Mouse (Mus musculus) left cerebral cortex, adult 2 months (tissue): ENCODE measurements around the gene Slco4a1. TPM values are rescaled to one million over a fixed set of nuclear protein-coding genes. Genes with fewer than 3 reads are reported as not detected.
A peak's percentile ranks its signal among the peaks of the same experiment; 100 is the strongest.

Source experiments
- DNase-seq, 2 experiments: peaks; one replicate each; pipeline ENCODE4 v3.0.0; 2021 to 2022; ENCODE audit warnings: low spot score in 2 of 2, mixed read lengths in 1 of 2; ENCODE audit errors: extremely low spot score in 1 of 2
- H3K27ac ChIP-seq: fragments of 200-600 bp; 2 replicates; pipeline ENCODE4 v1.8.1; 2022
- H3K4me3 ChIP-seq: fragments of 200-600 bp; 2 replicates; pipeline ENCODE4 v1.8.1; 2022
- CTCF ChIP-seq: fragments of 200-600 bp; IDR thresholded peaks from 2 replicates; pipeline ENCODE4 v1.8.1; 2022; ENCODE audit warnings: antibody characterized with exemption, mild to moderate bottlenecking, moderate library complexity
- intact Hi-C: fragments of 180-260 bp; cut with DNase I; formaldehyde crosslinking; loops from one replicate; pipeline ENCODE4 v1.15.1; 2025
- long read RNA-seq, 2 experiments: library from polyadenylated mRNA; stranded (forward); transcript quantifications; one replicate each; pipeline ENCODE4 v2.0.0; 2021; ENCODE audit warnings: borderline mapping rate in 2 of 2
- total RNA-seq, 2 experiments: library from RNA; stranded (reverse); gene quantifications; 2 replicates each; pipeline ENCODE4 v1.2.3; 2021

Slco4a1 gene
- total RNA-seq: 1 to 10 TPM; 2.6 to 3.1 TPM
- long read RNA-seq, experiment 1, partial matches to known transcripts: 1 of 6 reads
- long read RNA-seq, experiment 1, other reads (novel, unspliced or antisense): 3 of 6 reads
- long read RNA-seq, experiment 2, partial matches to known transcripts: 1 of 7 reads
- long read RNA-seq, experiment 2, other reads (novel, unspliced or antisense): 4 of 7 reads

DNA sequence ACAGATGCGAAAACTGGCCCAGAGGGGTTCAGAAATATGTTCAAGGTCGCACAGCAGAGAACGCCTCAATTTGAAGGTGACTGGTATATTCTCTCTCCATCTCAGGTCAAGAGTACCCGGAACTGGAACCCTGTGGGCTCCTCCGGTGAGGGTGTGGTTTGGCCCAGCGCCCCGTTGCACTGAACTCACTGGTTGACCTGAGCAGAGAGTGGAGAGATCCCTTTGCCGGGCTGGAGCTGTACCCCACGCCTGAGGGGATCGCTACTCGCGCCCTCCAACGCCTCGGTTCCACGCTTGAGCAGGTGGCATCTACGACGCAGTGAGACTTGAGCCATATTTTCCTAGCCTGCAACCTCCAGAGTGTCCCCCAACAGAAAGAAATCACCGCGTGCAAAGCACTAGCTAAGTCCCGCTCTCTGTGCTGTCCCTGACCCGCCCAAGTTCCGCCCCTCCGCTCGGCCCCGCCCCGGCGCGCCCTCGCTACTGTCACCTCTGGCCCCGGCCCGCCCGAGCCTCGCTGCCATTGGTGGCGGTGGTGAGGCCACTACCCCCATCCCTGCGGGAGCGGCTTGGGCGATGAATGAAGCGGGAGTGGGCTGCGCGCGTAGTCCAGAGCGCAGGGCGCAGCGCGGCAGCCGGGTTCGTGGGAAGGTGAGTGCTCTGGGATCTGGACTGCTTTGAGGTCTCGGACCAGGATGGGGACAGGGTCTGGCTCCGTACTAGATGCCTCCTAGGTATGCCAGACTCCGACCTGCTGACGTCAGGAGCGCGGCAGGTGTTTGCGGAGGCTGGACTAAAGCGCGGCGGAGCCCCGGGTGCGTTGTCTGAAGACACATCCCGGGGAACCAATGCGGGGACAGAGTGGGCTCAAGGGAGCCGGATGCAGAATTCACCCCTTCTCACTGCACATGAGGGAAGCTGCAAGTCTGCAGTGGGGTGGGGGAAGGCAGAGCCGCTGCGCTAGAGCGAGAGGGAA, at the start of gene Slco4a1:
TSS of gene Slco4a1 (plus strand) at position 523 of the 976 bp plus-strand sequence.
- peak; percentile 65 to 76 for DNase-seq
- intact Hi-C loops: no loop called here
- 0 out of 2 replicates have a peak within 1 kb of the TSS, but pooled peaks have one; percentile 12 for H3K27ac ChIP-seq
- no peak for TF ChIP-seq CTCF
- peak within 1 kb of the TSS; percentile 61 for H3K4me3 ChIP-seq

DNA sequence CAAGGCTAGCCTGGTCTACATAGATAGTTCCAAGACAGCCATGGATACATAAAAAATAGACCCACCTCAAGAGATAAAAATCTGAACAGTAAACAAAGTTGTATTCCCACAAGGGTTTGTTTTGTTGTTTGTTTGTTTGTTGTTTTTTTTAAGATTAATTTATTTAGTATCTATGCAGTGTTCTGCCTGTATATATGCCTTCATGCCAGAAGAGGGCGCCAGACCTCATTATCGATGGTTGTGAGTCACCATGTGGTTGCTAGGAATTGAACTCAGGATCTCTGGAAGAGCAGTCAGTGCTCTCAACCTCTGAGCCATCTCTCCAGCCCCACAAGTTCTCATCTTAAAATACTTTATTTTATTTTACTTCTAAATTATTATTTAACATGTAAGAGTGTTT, 47.6 kb upstream of the Slco4a1 start:
- no peak for DNase-seq
- intact Hi-C loops: no loop called here
- Histone ChIP-seq H3K4me3 (no peak overlapping the region), H3K27ac (no peak overlapping the region)
- TF ChIP-seq CTCF: peak; percentile 6

DNA sequence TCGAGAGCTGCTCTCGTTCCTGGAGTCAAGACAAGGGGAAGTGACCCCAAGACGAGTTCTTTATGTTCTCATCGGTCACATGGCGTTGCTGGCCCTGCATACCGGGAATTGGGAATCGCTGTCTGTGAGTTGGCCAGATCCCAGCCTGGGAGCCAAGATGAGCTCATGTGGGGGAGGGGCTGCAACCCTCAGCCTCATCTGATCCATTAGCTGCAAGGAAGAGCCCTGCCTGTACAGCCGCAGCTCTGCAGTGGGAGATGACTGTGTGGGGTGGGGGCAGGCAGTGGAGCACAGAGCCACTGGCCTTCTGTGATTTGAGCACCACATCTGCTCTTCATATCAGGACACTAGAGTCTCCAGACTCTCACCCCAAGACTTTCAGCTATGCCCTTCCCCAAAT, 45.6 kb upstream of the Slco4a1 start:
- no peak overlapping the region for H3K27ac ChIP-seq
- no peak overlapping the region for H3K4me3 ChIP-seq
- no peak for TF ChIP-seq CTCF
- no peak for DNase-seq
- intact Hi-C loops: no loop called here

DNA sequence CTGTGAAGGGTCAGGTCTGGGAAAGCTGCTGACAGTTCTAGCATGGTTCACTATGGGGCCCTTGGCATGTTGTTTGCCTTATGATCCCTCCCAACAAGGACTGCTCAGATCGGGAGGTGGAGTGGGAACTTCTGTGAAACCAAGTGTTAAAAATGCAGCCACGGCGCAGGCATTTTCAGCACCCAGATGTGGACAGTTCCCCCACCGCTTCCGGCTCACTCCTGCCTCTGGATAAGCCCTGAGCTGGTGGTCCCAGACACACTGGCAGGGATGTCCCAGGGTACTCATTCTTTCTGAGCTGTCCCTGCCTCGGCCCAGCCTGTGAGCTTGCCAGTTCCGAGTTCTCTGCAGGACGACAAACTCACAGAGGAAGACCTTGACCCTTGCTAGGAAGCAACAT, 45.0 kb upstream of the Slco4a1 start:
- Histone ChIP-seq H3K4me3 (no peak overlapping the region), H3K27ac (no peak overlapping the region)
- no peak for DNase-seq
- intact Hi-C loops: no loop called here
- TF ChIP-seq CTCF: no peak

DNA sequence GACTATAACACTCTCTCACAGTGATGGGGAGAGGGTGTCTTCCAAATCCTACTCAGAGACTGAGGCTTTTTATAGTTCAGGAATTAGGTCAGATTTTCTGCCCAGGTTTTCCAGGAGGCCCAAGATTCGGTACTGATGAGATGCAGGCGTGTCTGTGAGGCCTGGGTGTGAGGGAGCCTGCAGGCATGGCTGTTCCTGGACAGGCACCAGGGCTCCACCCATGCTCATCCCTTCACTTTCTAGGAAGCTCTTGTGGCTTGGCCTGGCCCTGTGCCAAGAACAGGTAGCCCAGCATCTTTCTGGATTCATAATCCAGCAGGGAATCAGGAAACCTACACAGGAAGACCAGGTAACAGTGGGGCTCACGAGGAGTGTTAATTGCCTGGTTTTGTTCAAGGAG, 40.4 kb upstream of the Slco4a1 start:
- TF ChIP-seq CTCF: no peak

DNA sequence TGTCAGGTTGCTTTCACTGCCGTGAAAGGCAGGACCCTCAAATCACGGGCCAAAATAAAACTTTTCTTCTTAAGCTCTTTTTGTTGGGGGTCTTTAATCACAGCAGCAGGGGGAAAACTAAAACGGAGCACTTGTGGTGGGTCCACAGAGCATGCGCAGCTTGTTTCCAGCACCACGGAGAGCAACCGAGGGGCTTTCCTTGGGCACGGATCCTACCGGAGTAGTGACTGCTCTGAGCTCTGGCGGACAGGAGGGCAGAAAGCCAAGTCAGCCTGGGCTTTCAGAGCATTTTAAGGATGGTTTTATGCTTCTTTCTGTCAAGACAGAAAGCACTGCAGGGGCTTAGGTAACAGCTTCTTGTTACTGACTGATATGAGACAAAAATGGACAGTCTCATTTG, 38.3 kb upstream of the Slco4a1 start:
- no peak for DNase-seq

More for the DNA sequence above, 40.4 kb upstream of the Slco4a1 start:
- intact Hi-C loops: no loop called here
- Histone ChIP-seq H3K4me3 (no peak overlapping the region), H3K27ac (no peak overlapping the region)
- DNase-seq: peak in 1 of 2 experiments; percentile 13

DNA sequence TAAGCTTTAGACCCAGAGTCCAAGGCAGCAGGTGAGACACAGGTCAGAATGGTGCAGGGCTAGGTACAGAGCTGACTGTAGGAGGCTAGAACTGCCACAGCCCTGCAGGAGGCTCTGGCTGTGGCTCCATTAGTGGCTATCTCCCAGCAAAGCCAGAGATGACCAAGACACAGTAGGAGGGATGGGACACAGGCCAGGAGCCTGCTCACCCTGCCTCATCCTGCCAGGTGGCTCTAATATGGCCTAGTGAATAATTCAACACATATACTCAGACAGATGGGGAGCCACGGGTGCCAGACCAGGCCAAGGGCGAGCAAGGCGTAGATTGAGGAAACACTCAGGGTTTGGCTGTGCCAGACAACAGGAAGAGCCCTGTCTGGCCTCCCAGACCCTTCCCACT, 35.4 kb upstream of the Slco4a1 start:
- Histone ChIP-seq H3K4me3 (no peak overlapping the region), H3K27ac (no peak overlapping the region)
- DNase-seq: no peak
- intact Hi-C loops: no loop called here
- no peak for TF ChIP-seq CTCF

More for the DNA sequence above, 38.3 kb upstream of the Slco4a1 start:
- Histone ChIP-seq H3K4me3 (no peak overlapping the region), H3K27ac (no peak overlapping the region)
- intact Hi-C loops: no loop called here
- TF ChIP-seq CTCF: no peak

DNA sequence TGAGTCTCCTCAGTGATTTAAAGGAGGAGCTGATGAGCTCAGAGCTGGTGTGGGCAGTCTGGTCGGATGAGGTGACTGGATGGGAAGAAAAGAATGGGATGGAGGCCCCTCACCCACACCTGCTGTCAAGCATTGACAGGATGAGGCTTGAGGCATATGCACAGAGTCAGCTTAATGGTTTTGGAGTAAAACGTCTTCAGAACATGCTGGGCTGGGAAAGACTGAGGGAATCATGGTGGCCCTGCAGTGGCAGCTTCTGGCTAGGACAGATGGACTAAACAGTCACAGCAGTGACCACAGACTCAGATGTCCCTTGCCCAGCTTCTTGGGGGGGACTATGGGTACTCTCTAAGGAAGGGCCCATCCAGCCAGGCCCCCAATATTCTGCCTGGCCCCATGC, 30.9 kb upstream of the Slco4a1 start:
- intact Hi-C loops: no loop called here
- TF ChIP-seq CTCF: no peak
- DNase-seq: no peak
- no peak overlapping the region for H3K27ac ChIP-seq
- no peak overlapping the region for H3K4me3 ChIP-seq

DNA sequence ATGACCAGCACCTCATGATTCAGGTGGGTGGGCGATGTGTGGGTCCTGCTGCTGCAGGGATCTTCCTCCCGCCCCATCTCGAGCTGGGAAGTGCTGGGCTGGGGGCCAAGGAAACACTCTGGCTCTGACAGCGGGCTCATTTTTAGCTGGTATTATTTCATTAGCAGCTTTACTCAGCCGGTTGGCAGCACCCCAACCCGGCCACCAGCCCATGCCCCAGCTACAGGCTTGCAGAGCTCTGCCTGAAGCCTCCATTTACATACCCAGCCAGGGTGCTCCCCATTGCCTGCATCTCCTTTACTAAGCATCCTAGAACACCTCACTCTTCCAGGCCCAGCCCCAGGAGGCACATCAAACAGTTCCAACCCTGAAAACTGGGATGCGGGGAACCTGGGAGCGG, 29.0 kb upstream of the Slco4a1 start:
- peak; percentile 42 to 65 for DNase-seq
- TF ChIP-seq CTCF: no peak
- Histone ChIP-seq H3K27ac (no peak overlapping the region), H3K4me3 (no peak overlapping the region)
- intact Hi-C loops: no loop called here

DNA sequence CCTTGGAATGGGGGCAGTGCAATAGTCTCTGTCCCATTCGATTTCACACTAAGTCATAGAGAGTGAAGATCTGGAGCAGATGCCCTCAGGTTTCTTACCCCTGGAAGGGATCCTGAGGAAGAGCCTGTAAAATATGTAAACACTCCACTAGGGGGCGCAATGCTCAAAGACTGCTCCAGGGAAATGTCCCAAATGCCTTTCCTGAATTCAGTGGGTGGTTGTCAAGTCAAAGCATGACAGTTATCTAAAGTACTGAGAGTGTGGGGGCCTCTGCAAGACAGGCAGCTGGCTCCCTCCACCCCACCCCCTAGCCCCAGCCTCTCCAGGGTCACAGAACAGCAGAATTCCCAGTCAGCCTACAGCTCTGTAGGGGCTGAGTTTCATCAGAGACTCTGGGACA, 27.7 kb upstream of the Slco4a1 start:
- H3K27ac ChIP-seq: no peak overlapping the region
- intact Hi-C loops: no loop called here
- peak; percentile 16 to 18 for DNase-seq
- H3K4me3 ChIP-seq: no peak overlapping the region
- peak; percentile 74 for TF ChIP-seq CTCF

DNA sequence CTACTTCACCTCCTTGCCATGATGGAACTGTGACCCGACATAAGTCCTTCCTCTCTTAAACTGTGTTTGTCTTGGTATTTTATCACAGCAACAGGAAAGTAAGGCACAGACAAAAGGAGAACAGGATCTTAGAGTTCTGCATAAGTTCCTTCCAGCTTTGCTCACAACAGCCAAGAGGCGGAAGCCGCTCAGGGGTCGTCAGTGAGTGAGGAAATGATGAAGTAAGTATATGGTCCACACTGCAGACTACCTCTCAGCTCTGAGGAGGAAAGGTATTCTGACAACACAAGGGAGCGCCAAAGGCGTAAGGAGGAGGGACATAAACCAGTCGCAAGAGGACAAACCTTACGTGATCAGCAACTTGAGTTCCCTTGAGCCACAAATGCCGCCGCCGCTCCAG, 25.4 kb upstream of the Slco4a1 start:
- intact Hi-C loops: loop anchor here (5.0 kb wide), 1 partner anchor 153 kb away; no protein-coding TSS in a partner anchor
- no peak overlapping the region for H3K4me3 ChIP-seq
- TF ChIP-seq CTCF: no peak
- H3K27ac ChIP-seq: no peak overlapping the region
- no peak for DNase-seq

DNA sequence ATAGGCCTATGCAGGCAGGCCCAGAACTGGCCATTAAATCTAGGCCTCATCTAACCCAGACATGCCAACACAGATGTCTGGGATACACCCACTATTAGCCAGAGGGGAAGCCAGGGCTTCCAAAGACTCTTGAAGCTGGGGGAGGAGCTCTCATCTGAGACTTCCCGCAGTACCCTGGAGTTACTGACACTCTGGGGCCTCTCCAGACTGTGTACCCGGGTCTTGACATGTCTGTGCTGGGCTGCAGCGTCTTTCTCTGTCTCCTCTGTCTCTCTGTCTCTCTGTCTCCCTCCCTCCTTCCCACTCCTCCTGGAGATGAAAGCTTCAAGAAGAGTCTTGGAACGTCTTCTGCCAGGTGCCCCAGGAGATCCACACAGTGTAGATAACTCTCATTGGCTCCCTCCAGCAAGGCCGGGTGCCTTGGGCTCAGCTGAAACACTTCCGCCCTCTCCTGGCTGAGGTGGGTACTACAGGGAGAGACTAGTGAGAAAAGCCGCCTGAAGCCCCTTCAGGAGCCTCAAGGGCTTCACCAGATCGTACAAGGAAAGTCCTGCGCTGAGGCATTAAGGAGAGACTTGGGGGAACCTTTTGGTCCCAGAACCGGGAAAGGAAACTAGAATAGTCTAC, 23.9 kb upstream of the Slco4a1 start:
- DNase-seq: peak; percentile 77 to 88
- Histone ChIP-seq H3K4me3 (no peak overlapping the region), H3K27ac (no peak overlapping the region)
- peak; percentile 91 for TF ChIP-seq CTCF
- intact Hi-C loops: loop anchor here (1.0 to 5.0 kb wide), 2 partner anchors 79 to 155 kb away; no protein-coding TSS in a partner anchor
